Mouse (Mus musculus) megakaryocyte, embryonic 14.5 days (primary cell): ENCODE results near the gene Caprin1.

Source experiments
- FLI1 ChIP-seq: IDR thresholded peaks from 2 replicates; pipeline ENCODE4 v1.6.1; 2012; ENCODE audit warnings: low read length, inconsistent platforms, mixed read lengths
- GATA1 ChIP-seq: IDR thresholded peaks from 3 replicates; pipeline ENCODE4 v1.6.1; 2012; ENCODE audit warnings: mixed read lengths, low read length, inconsistent platforms, borderline replicate concordance

DNA sequence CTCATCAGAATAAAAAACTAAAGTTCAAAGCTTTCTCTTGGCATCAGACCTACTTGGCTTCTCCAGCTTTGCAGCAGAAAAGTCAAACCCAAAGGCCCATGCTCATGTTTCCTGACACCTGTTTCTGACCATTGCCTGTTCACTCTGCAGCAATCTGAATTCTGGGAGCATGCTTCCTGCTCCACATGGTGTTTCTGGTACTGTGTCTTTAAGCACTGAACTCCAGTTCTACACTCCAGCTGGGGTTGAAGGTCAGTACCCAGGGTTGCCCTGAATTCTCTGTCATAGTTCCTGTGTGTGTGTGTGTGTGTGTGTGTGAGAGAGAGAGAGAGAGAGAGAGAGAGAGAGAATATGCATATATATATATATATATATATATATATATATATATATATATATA is 11.0 kb upstream of the Caprin1 start:
- TF ChIP-seq GATA1 (no peak), FLI1 (no peak)
